Mouse (Mus musculus): ENCODE measurements around the gene Pde6c.

DNA sequence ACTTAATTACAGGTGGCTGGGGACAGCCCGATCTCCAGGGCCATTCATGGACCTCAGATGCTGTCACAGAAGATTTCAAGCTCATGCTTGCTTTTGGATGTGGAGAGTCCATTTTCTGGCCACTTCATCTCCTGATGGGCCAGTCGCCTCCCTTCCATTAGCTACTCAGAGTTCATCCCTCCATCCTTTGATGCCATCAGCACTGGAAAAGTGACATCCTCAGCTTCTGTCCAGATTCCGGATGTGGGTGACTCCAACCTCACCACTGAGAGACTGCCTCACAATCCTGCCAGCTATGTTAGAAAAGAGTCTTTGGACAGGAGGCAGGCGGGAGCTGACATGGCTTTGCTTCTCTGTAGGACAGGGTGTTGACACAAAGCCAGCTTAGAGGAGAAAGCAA is 46.7 kb upstream of the Pde6c start:
- TF ChIP-seq GATA1 (IDR thresholded peaks at IDR 0.05; ENCODE audit: low read length) (no peak), TAL1 (IDR thresholded peaks at IDR 0.05; ENCODE audit: low read length) (no peak)
